Mouse (Mus musculus) midbrain, embryonic 14.5 days (tissue): ENCODE measurements around the gene Rnls. TPM values are rescaled to one million over a fixed set of nuclear protein-coding genes. Genes with fewer than 3 reads are reported as not detected.
A peak's percentile ranks its signal among the peaks of the same experiment; 100 is the strongest.

Source experiments
- ATAC-seq: fragments of 200-750 bp; cut with Nextera tagmentation; 2 replicates; pipeline ENCODE4 v1.8.0; 2017; ENCODE audit warnings: moderate number of reproducible peaks, moderate library complexity; ENCODE audit not compliant: low FRiP score, low TSS enrichment
- DNase-seq: peaks from one replicate; pipeline ENCODE4 v3.0.0-alpha.2; 2015
- H3K27ac ChIP-seq: fragments of 300-500 bp; sonication (generic); replicated peaks from 2 replicates; pipeline ENCODE4 v1.5.1; 2014; ENCODE audit warnings: mild to moderate bottlenecking, low read depth, low read length, moderate library complexity
- H3K27me3 ChIP-seq: fragments of 300-500 bp; sonication (generic); 2 replicates; pipeline ENCODE4 v1.6.1; 2014; ENCODE audit warnings: low read length, control low read depth, mixed read lengths; ENCODE audit not compliant: control insufficient read depth, insufficient read depth
- H3K36me3 ChIP-seq: fragments of 300-500 bp; sonication (generic); 2 replicates; pipeline ENCODE4 v1.6.1; 2014; ENCODE audit warnings: low read length, control low read depth; ENCODE audit not compliant: control insufficient read depth, insufficient read depth
- H3K4me1 ChIP-seq: fragments of 300-500 bp; sonication (generic); 2 replicates; pipeline ENCODE4 v1.6.1; 2014; ENCODE audit warnings: mild to moderate bottlenecking, antibody characterized with exemption, low read length, control low read depth; ENCODE audit not compliant: control insufficient read depth, insufficient read depth
- H3K4me2 ChIP-seq: fragments of 300-500 bp; sonication (generic); 2 replicates; pipeline ENCODE4 v1.6.1; 2014; ENCODE audit warnings: mild to moderate bottlenecking, low read length, moderate library complexity
- H3K4me3 ChIP-seq: fragments of 300-500 bp; sonication (generic); replicated peaks from 2 replicates; pipeline ENCODE4 v1.5.1; 2014; ENCODE audit warnings: low read depth, low read length
- H3K9ac ChIP-seq: fragments of 300-500 bp; sonication (generic); replicated peaks from 2 replicates; pipeline ENCODE4 v1.6.1; 2014; ENCODE audit warnings: mild to moderate bottlenecking, low read length, moderate library complexity
- H3K9me3 ChIP-seq: fragments of 300-500 bp; sonication (generic); 2 replicates; pipeline ENCODE4 v1.6.1; 2016; ENCODE audit warnings: low read length, control low read depth, mixed read lengths; ENCODE audit not compliant: control insufficient read depth
- WGBS: fragments of 180-500 bp; shearing (Covaris S2); extraction: QIAGEN DNeasy Blood & Tissue Kit; methylation state at CpG from one replicate; pipeline ENCODE4 v1.1.7; 2014; 5-methylcytosine and 5-hydroxymethylcytosine counted together
- polyA plus RNA-seq: library from polyadenylated mRNA; unstranded; fragments of >200 nt; fragmentation: Nextera tagmentation; extraction: Ambion mirVana; gene quantifications from 2 replicates; pipeline ENCODE4 v1.2.1, GENCODE M21; 2014

The Rnls gene
- polyA plus RNA-seq, 1 experiment from 2014 or later, result 10.0 TPM

- Histone ChIP-seq H3K27me3 (no peaks in the 10 kb centered on the region), H3K36me3 (no peaks in the 10 kb centered on the region), H3K9ac (no peak overlapping the region), H3K9me3 (no peaks in the 10 kb centered on the region), H3K4me3 (no peak overlapping the region), H3K4me2 (no peak overlapping the region), H3K27ac (no peak overlapping the region), H3K4me1 (no peaks in the 10 kb centered on the region)
- ATAC-seq (no peak), DNase-seq (no peak)
- WGBS, result 91% methylated on average over 2 of the region's 2 CpGs
Observed at GRCm38 (mm10) chr19:33270231-33270630, 121.9 kb downstream of the Rnls start.

- Histone ChIP-seq H3K36me3 (no peaks in the 10 kb centered on the region), H3K9me3 (no peaks in the 10 kb centered on the region), H3K4me1 (no peaks in the 10 kb centered on the region), H3K27me3 (no peaks in the 10 kb centered on the region), H3K9ac (no peak overlapping the region), H3K27ac (no peak overlapping the region), H3K4me3 (no peak overlapping the region), H3K4me2 (no peak overlapping the region)
- ATAC-seq (no peak), DNase-seq (no peak)
- 83% methylated on average over 14 of the region's 14 CpGs for WGBS
Observed at GRCm38 (mm10) chr19:33268044-33268443, 124.1 kb downstream of the Rnls start.

- Histone ChIP-seq H3K4me2 (no peak overlapping the region), H3K27me3 (no peaks in the 10 kb centered on the region), H3K9me3 (no peaks in the 10 kb centered on the region), H3K9ac (no peak overlapping the region), H3K36me3 (no peaks in the 10 kb centered on the region), H3K4me1 (no peaks in the 10 kb centered on the region), H3K27ac (no peak overlapping the region), H3K4me3 (no peak overlapping the region)
- peak; percentile 2 for DNase-seq
- no peak for ATAC-seq
- 42% methylated on average over 2 of the region's 2 CpGs for WGBS
Observed at GRCm38 (mm10) chr19:33265245-33265644, 126.8 kb downstream of the Rnls start.

- WGBS, result 55% methylated on average over 3 of the region's 3 CpGs
Observed at GRCm38 (mm10) chr19:33264224-33264993, 127.7 kb downstream of the Rnls start.

GRCm38 (mm10) chr19:33262421-33262820 is 129.7 kb downstream of the Rnls start:
- no peak overlapping the region for H3K27ac ChIP-seq
- H3K36me3 ChIP-seq, result no peaks in the 10 kb centered on the region
- no peaks in the 10 kb centered on the region for H3K27me3 ChIP-seq
- ATAC-seq, result no peak
- H3K4me2 ChIP-seq, result no peak overlapping the region
- H3K4me1 ChIP-seq, result no peaks in the 10 kb centered on the region
- H3K9me3 ChIP-seq, result no peaks in the 10 kb centered on the region
- no peak for DNase-seq
- no peak overlapping the region for H3K9ac ChIP-seq
- H3K4me3 ChIP-seq, result no peak overlapping the region
- WGBS, result 78% methylated on average over 2 of the region's 2 CpGs

More at GRCm38 (mm10) chr19:33264224-33264993, 127.7 kb downstream of the Rnls start:
- H3K4me1 ChIP-seq, result no peaks in the 10 kb centered on the region
- H3K4me2 ChIP-seq, result no peak overlapping the region
- H3K27me3 ChIP-seq, result no peaks in the 10 kb centered on the region
- no peaks in the 10 kb centered on the region for H3K36me3 ChIP-seq
- DNase-seq, result no peak
- H3K27ac ChIP-seq, result no peak overlapping the region
- no peak for ATAC-seq
- H3K9me3 ChIP-seq, result no peaks in the 10 kb centered on the region
- no peak overlapping the region for H3K9ac ChIP-seq
- no peak overlapping the region for H3K4me3 ChIP-seq

- no peaks in the 10 kb centered on the region for H3K9me3 ChIP-seq
- DNase-seq, result no peak
- H3K27ac ChIP-seq, result no peak overlapping the region
- WGBS, result 86% methylated on average over 1 of the region's 1 CpGs
- no peaks in the 10 kb centered on the region for H3K27me3 ChIP-seq
- no peaks in the 10 kb centered on the region for H3K36me3 ChIP-seq
- H3K4me1 ChIP-seq, result no peaks in the 10 kb centered on the region
- H3K4me2 ChIP-seq, result no peak overlapping the region
- H3K9ac ChIP-seq, result no peak overlapping the region
- no peak for ATAC-seq
- H3K4me3 ChIP-seq, result no peak overlapping the region
Observed at GRCm38 (mm10) chr19:33259164-33259563, 132.9 kb downstream of the Rnls start.

GRCm38 (mm10) chr19:33253893-33254292 is 138.2 kb downstream of the Rnls start:
- WGBS, result 82% methylated on average over 5 of the region's 5 CpGs
- ATAC-seq (no peak), DNase-seq (peak; percentile 5)
- Histone ChIP-seq H3K9me3 (no peaks in the 10 kb centered on the region), H3K4me1 (no peaks in the 10 kb centered on the region), H3K27ac (no peak overlapping the region), H3K27me3 (no peaks in the 10 kb centered on the region), H3K4me2 (no peak overlapping the region), H3K36me3 (no peaks in the 10 kb centered on the region), H3K9ac (no peak overlapping the region), H3K4me3 (no peak overlapping the region)

GRCm38 (mm10) chr19:33252226-33252625 is 139.9 kb downstream of the Rnls start:
- no peak overlapping the region for H3K9ac ChIP-seq
- ATAC-seq (no peak), DNase-seq (no peak)
- H3K27me3 ChIP-seq, result no peaks in the 10 kb centered on the region
- no peak overlapping the region for H3K27ac ChIP-seq
- no peaks in the 10 kb centered on the region for H3K36me3 ChIP-seq
- 91% methylated on average over 5 of the region's 5 CpGs for WGBS
- no peaks in the 10 kb centered on the region for H3K9me3 ChIP-seq
- H3K4me1 ChIP-seq, result no peaks in the 10 kb centered on the region
- H3K4me2 ChIP-seq, result no peak overlapping the region
- no peak overlapping the region for H3K4me3 ChIP-seq

- Histone ChIP-seq H3K9ac (no peak overlapping the region), H3K36me3 (no peaks in the 10 kb centered on the region), H3K4me3 (no peak overlapping the region), H3K4me1 (no peaks in the 10 kb centered on the region), H3K9me3 (no peaks in the 10 kb centered on the region), H3K27me3 (no peaks in the 10 kb centered on the region), H3K4me2 (no peak overlapping the region), H3K27ac (no peak overlapping the region)
- ATAC-seq (no peak), DNase-seq (no peak)
- WGBS, result 78% methylated on average over 2 of the region's 2 CpGs
Observed at GRCm38 (mm10) chr19:33244196-33244595, 147.9 kb downstream of the Rnls start.
